Mouse (Mus musculus) embryo, embryonic 10.5 days (tissue): ENCODE results near the gene Gm5617.
"Not testable (repeated sequence)": the region's sequence is repeated elsewhere in the genome, so short reads cannot be mapped to it uniquely, and the experiment has no call there.

ENCODE experiments used
- DNase-seq: peaks from one replicate; pipeline ENCODE4 v3.0.0-alpha.2; 2015; ENCODE audit warnings: low spot score

The Gm5617 gene

DNA sequence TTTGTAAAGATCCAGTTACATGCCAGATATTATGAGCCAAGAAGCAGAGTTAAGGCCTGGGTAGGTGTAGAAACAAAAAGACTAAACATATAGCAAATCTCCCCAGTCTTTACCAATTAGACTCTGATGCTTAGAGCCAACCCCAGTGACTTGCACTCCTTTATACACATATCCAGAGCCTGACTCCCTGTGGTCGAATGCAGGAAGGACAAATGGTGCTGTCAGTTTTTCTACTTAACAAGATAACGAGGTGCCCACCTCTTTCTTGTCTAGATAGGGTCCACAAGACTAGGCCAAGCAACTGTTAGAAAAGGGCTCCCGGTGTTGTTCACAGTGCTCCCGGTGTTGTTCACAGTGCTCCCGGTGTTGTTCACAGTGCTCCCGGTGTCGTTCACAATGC lies 6.0 kb downstream of the Gm5617 start:
- no peak for DNase-seq

DNA sequence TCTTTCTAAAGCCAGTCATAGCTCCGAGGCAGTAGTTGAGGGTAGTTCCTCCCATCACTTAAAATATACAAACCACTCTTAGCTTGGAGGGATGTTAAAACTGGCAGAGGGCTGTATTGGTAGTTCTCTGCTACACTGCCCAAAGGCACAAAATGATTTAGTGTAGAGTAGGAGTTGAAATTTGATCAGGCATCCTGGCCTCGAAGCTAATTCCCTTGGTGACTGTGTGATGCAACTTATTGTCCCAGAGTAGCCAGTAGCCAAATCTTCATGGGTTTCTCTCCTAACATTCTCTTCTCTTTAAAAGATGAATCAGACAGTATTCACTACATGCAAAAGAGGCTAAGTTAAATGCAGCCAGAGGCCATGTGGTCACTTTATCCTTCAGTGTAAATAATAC lies 7.8 kb downstream of the Gm5617 start:
- DNase-seq: no peak

GRCm38 (mm10) chr9:48504741-48505365 lies 9.6 kb downstream of the Gm5617 start:
- DNase-seq: no peak

- no peak for DNase-seq
These were observed 14.9 kb downstream of the Gm5617 start for GRCm38 (mm10) chr9:48510134-48510533.

- no peak for DNase-seq
These were observed 20.1 kb downstream of the Gm5617 start for GRCm38 (mm10) chr9:48515332-48515731.

- no peak for DNase-seq
These were observed 21.6 kb downstream of the Gm5617 start for GRCm38 (mm10) chr9:48516615-48517371.

DNA sequence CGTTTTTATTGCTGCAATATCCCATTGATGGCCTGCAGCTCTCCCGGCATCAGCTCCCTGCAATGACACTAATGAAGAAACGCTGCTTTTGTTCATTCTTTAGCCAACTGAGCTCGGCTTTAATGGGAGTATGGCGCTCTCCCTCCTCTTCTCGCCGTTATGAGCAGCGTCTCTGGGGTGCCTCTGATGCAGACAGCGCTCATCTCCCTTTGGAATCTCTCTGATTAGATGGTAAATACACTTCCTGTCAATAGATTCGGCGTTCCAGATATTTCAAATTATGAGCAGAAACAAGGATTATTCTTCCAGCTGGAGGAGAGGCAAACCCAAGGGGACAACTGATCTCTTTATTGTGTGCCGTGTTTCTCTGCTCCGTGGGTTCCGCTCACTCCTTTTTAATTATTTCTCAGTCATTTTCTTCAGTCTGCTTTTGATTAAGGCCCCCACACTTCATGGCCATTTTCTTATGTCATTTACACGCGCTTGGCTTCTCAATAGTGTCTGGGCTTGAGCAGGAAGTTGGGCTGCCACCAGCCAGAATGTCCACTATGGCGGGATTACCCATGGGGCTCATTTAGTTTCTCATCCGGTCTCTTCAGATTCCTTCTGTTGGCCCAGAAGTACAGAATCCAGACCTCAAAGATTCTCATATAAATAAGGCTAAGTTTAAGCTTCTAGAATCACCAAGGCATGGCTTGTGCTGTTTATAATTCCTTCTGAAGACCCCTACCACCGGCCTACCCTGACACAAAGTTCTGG lies 22.3 kb downstream of the Gm5617 start:
- no peak for DNase-seq

GRCm38 (mm10) chr9:48520405-48520804 lies 25.2 kb downstream of the Gm5617 start:
- not testable (repeated sequence) for DNase-seq

- no peak for DNase-seq
These were observed 30.3 kb downstream of the Gm5617 start for GRCm38 (mm10) chr9:48525566-48525965.

DNA sequence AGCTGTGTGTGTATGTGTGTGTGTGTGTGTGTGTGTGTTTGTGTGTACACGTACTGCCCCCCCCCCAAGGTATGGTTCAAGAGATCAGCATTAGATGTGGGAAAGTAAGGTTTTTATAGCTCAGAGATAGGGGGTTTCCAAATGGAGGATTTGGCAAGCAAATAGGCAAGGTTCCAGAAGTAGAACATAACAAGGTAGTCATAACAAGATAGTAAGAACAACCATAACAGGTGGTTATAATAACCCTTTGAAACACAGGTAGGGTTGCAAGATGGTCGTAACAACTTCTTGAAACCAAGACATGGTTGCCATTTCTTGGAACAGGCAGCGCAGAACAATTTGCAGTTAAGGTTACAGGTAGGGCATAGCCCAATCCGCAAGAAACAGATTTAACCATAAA lies 31.3 kb downstream of the Gm5617 start:
- no peak for DNase-seq

DNA sequence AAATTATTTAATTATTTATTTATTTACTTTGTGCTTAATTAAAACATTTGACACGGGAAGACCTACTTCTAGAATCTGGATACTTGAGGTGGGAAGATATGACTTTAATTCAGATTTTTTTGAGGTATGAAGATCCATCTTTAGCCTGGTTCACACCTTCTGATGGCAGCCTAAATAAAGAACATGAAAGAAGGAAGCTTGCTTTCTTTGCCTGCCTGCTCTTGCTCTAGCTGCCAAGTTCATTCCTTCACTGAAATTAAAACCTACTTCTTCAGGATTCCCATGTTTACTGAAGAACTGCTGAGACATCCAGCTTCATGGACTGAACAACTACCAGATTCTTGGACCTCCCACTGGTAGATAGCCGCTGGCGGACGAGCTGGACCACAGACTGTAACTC lies 36.1 kb downstream of the Gm5617 start:
- DNase-seq: no peak

DNA sequence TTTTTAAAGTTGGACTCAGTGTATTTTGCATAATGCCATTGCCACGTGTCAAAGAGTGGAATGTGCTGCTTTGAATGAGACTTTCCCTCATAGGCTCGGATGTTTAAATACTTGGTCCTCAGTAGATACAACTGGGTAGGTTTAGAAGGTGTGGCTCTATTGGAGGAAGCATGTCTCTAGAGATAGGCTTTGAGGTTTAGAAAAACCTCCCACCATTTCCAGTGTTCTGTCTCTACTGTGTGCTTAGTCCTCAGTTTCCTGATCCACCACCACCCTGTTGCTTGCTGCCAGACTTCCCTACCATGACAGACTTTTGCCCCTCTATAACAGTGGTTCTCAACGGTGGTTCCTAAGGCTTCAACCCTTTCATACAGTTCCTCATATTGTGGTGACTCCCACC lies 37.0 kb downstream of the Gm5617 start:
- no peak for DNase-seq

DNA sequence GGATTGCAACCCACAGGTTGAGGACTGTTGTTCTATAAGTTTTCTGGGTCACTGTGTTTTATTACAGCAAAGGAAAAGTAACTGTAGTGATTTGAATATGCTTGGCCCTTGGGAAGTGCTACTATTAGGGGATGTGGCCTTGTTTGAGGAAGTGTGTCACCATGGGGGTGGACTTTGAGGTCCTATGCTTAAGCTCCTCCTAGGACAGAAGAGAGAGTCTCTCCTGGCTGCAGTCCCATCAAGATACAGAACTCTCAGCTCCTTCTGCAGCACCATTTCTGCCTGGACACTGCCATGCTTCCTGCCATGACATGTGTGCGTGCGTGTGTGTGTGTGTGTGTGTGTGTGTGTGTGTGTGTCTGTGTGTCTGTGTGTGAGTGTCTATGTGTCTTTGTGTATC lies 37.5 kb downstream of the Gm5617 start:
- DNase-seq: no peak

GRCm38 (mm10) chr9:48536414-48536813 lies 41.2 kb downstream of the Gm5617 start:
- DNase-seq: no peak

DNA sequence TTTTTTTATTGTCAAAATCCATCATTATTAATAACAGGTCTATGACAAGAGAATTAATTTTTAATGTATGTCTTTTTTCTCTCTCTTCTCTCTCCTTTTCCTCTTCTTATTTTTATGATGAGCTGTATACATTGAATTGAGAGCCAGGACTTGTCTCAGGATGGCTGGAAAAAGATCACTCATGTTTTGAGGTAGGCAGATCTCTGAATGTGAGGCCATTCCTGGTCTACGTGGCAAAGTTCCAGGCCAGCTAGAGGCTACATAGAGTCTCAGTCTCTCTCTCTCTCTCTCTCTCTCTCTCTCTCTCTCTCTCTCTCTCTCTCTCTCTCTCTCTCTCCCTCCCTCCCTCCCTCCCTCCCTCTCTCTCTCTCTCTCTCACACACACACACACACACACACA lies 42.4 kb downstream of the Gm5617 start:
- not testable (repeated sequence) for DNase-seq

GRCm38 (mm10) chr9:48538044-48538645 lies 42.9 kb downstream of the Gm5617 start:
- DNase-seq: peak; percentile 39

GRCm38 (mm10) chr9:48538688-48539087 lies 43.4 kb downstream of the Gm5617 start:
- DNase-seq: peak; percentile 64
